Mouse (Mus musculus) heart, embryonic 14.5 days (tissue): ENCODE measurements around the gene Olfr1098. TPM values are rescaled to one million over a fixed set of nuclear protein-coding genes. Genes with fewer than 3 reads are reported as not detected.

Experiments used
- ATAC-seq: fragments of 200-750 bp; cut with Nextera tagmentation; 2 replicates; pipeline ENCODE4 v1.8.0; 2017; ENCODE audit warnings: low read depth, moderate TSS enrichment; ENCODE audit not compliant: insufficient number of reproducible peaks, insufficient read depth, low FRiP score
- H3K27ac ChIP-seq, 2 experiments: fragments of 200-500 bp in 1 of 2; fragments of 300-500 bp in 1 of 2; sonication (generic) in 1 of 2; replicated peaks in 1 of 2; 2 replicates each; pipeline ENCODE4 v1.5.1; 2012 to 2014; ENCODE audit warnings: low read depth in 2 of 2, low read length in 2 of 2, control low read depth in 1 of 2, mild to moderate bottlenecking in 1 of 2, mixed read lengths in 1 of 2; ENCODE audit not compliant: control insufficient read depth in 1 of 2, insufficient read depth in 1 of 2
- H3K27me3 ChIP-seq: fragments of 300-500 bp; sonication (generic); 2 replicates; pipeline ENCODE4 v1.6.1; 2014; ENCODE audit warnings: mild to moderate bottlenecking, low read length, control low read depth; ENCODE audit not compliant: control insufficient read depth, insufficient read depth
- H3K36me3 ChIP-seq: fragments of 300-500 bp; sonication (generic); 2 replicates; pipeline ENCODE4 v1.6.1; 2014; ENCODE audit warnings: mild to moderate bottlenecking, control low read depth, low read length, mixed read lengths; ENCODE audit not compliant: control insufficient read depth, insufficient read depth
- H3K4me1 ChIP-seq, 2 experiments: fragments of 200-500 bp in 1 of 2; fragments of 300-500 bp in 1 of 2; sonication (generic) in 1 of 2; 2 replicates each; pipeline ENCODE4 v1.6.1; 2012 to 2014; ENCODE audit warnings: low read length in 2 of 2, control low read depth in 1 of 2, mixed read lengths in 1 of 2; ENCODE audit not compliant: control insufficient read depth in 2 of 2, insufficient read depth in 2 of 2
- H3K4me2 ChIP-seq: fragments of 300-500 bp; sonication (generic); 2 replicates; pipeline ENCODE4 v1.6.1; 2014; ENCODE audit warnings: mild to moderate bottlenecking, low read length
- H3K4me3 ChIP-seq, 2 experiments: fragments of 200-500 bp in 1 of 2; fragments of 300-500 bp in 1 of 2; sonication (generic) in 1 of 2; 2 replicates each; pipeline ENCODE4 v1.5.1; 2012 to 2014; ENCODE audit warnings: low read length in 2 of 2, mild to moderate bottlenecking in 2 of 2, control low read depth in 1 of 2, low read depth in 1 of 2, moderate library complexity in 1 of 2; ENCODE audit not compliant: control insufficient read depth in 1 of 2, insufficient read depth in 1 of 2
- H3K9ac ChIP-seq: fragments of 300-500 bp; sonication (generic); 2 replicates; pipeline ENCODE4 v1.6.1; 2014; ENCODE audit warnings: mild to moderate bottlenecking, low read length
- H3K9me3 ChIP-seq: fragments of 300-500 bp; sonication (generic); 2 replicates; pipeline ENCODE4 v1.6.1; 2016; ENCODE audit warnings: low read length, control low read depth; ENCODE audit not compliant: control insufficient read depth
- WGBS: fragments of 180-500 bp; shearing (Covaris S2); extraction: QIAGEN DNeasy Blood & Tissue Kit; methylation state at CpG from one replicate; pipeline ENCODE4 v1.1.7; 2014; 5-methylcytosine and 5-hydroxymethylcytosine counted together
- polyA plus RNA-seq: library from polyadenylated mRNA; unstranded; fragments of >200 nt; fragmentation: Nextera tagmentation; extraction: Ambion mirVana; gene quantifications from 2 replicates; pipeline ENCODE4 v1.2.1, GENCODE M21; 2014

The Olfr1098 gene
- not detected in 2 replicates for polyA plus RNA-seq

DNA sequence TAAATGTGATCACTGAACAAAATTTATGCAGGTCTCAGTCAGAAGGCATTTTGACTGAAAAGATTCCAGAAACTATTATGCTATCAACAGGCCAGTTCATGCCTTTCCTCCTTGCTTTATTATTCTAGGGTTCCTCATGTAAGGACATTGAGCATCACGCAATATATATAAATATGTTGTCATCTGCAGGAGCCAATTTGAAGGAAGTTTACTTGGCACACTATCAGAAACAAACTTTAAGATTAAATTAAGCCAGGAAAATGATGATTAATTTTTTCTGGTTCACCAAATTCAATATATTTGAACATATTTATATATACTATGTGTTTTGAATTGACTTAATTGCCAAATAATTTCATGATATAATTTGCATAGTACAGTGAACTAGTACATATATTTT is at the start of gene Olfr1098:
Olfr1098 (minus strand) TSS at position 101 of the 400 bp plus-strand sequence.
- no peaks in the 10 kb centered on the region for H3K36me3 ChIP-seq
- no peaks in the 10 kb centered on the region for H3K4me1 ChIP-seq
- H3K27me3 ChIP-seq = no peaks in the 10 kb centered on the region
- no peak within 1 kb of the TSS for H3K4me3 ChIP-seq
- no peak within 1 kb of the TSS for H3K27ac ChIP-seq
- no peaks in the 10 kb centered on the region for H3K9me3 ChIP-seq
- no peak within 1 kb of the TSS for H3K9ac ChIP-seq
- 84% methylated on average over 1 of the region's 1 CpGs for WGBS
- H3K4me2 ChIP-seq = no peak within 1 kb of the TSS
- no peak for ATAC-seq

DNA sequence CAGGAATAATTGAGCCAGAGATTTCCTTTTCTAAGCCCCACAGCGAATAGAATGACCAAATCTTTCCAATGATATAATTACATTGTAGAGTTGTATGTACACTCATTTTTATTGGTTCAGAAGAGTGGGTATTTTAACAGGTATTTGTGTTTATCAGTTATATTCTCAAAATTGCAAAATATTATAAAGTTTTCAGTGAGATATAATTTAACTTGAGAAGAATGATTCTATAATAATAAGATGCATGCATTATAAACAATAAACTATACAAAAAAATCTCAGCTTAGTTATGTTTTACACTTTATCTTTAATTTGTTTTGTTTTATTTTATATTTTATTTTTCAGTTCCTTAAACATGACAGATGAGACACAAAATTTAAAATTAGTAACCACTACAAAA is 36.2 kb upstream of the Olfr1098 start, which contains the start of gene Olfr1099:
Olfr1099 (minus strand) TSS at position 101 of the 400 bp plus-strand sequence.
- whole genome bisulfite sequencing = 80% methylated on average over 1 of the region's 1 CpGs
- Histone ChIP-seq H3K4me2 (no peak within 1 kb of the TSS), H3K27me3 (no peaks in the 10 kb centered on the region)

GRCm38 (mm10) chr2:86926557-86926956 is 2.2 kb upstream of the Olfr1098 start:
- Histone ChIP-seq H3K4me3 (no peak overlapping the region), H3K27me3 (no peaks in the 10 kb centered on the region), H3K9ac (no peak overlapping the region), H3K27ac (no peak overlapping the region), H3K4me2 (no peak overlapping the region), H3K9me3 (no peaks in the 10 kb centered on the region), H3K4me1 (no peaks in the 10 kb centered on the region), H3K36me3 (no peaks in the 10 kb centered on the region)
- ATAC-seq = no peak

More for the DNA sequence above, 36.2 kb upstream of the Olfr1098 start, which contains the start of gene Olfr1099:
- Histone ChIP-seq H3K36me3 (no peaks in the 10 kb centered on the region), H3K4me3 (no peak within 1 kb of the TSS), H3K9ac (no peak within 1 kb of the TSS), H3K9me3 (no peaks in the 10 kb centered on the region), H3K4me1 (no peaks in the 10 kb centered on the region), H3K27ac (no peak within 1 kb of the TSS)
- ATAC-seq = no peak

- no peaks in the 10 kb centered on the region for H3K9me3 ChIP-seq
- no peak overlapping the region for H3K4me3 ChIP-seq
- no peaks in the 10 kb centered on the region for H3K27me3 ChIP-seq
- H3K4me1 ChIP-seq = no peaks in the 10 kb centered on the region
- H3K9ac ChIP-seq = no peak overlapping the region
- H3K4me2 ChIP-seq = no peak overlapping the region
- no peak for ATAC-seq
- H3K27ac ChIP-seq = no peak overlapping the region
- WGBS = 75% methylated on average over 2 of the region's 2 CpGs
- H3K36me3 ChIP-seq = no peaks in the 10 kb centered on the region
Observed at GRCm38 (mm10) chr2:86905647-86906046, 18.7 kb downstream of the Olfr1098 start.

- Histone ChIP-seq H3K9ac (no peak within 1 kb of the TSS), H3K27ac (no peak within 1 kb of the TSS), H3K4me2 (no peak within 1 kb of the TSS), H3K4me1 (no peaks in the 10 kb centered on the region), H3K9me3 (no peaks in the 10 kb centered on the region), H3K4me3 (no peak within 1 kb of the TSS), H3K27me3 (no peaks in the 10 kb centered on the region), H3K36me3 (no peaks in the 10 kb centered on the region)
- 88% methylated on average over 1 of the region's 1 CpGs for WGBS
- no peak for ATAC-seq
Observed at GRCm38 (mm10) chr2:86892116-86892515, 32.2 kb downstream of the Olfr1098 start, which contains the start of gene Olfr1097. Gene Olfr1097, minus strand, starts transcription at chr2:86892216.

- H3K4me3 ChIP-seq = no peak within 1 kb of the TSS
- WGBS = 60% methylated on average over 1 of the region's 1 CpGs
Observed at GRCm38 (mm10) chr2:86874702-86875101, 49.6 kb downstream of the Olfr1098 start, which contains the start of gene Gm13723. Gene Gm13723, minus strand, starts transcription at chr2:86874802.

More at GRCm38 (mm10) chr2:86874702-86875101, 49.6 kb downstream of the Olfr1098 start, which contains the start of gene Gm13723:
- Histone ChIP-seq H3K27me3 (no peaks in the 10 kb centered on the region), H3K27ac (no peak within 1 kb of the TSS), H3K9ac (no peak within 1 kb of the TSS), H3K9me3 (no peaks in the 10 kb centered on the region), H3K36me3 (no peaks in the 10 kb centered on the region), H3K4me2 (no peak within 1 kb of the TSS), H3K4me1 (no peaks in the 10 kb centered on the region)
- ATAC-seq = no peak

Other genes with a start within 250 kb of the Olfr1098 start
- gene Olfr1086, start 244.5 kb downstream of the Olfr1098 start, polyA plus RNA-seq = not detected in 2 replicates
- not detected in 2 replicates for gene Olfr1087, start 226.2 kb downstream of the Olfr1098 start, polyA plus RNA-seq
- gene Olfr1089, start 190.8 kb downstream of the Olfr1098 start, polyA plus RNA-seq = not detected in 2 replicates
- not detected in 2 replicates for gene Olfr1090, start 165.6 kb downstream of the Olfr1098 start, polyA plus RNA-seq
- gene Olfr1093, start 142.1 kb downstream of the Olfr1098 start, polyA plus RNA-seq = not detected in 2 replicates
- gene Olfr141, start 114.5 kb downstream of the Olfr1098 start, polyA plus RNA-seq = not detected in 2 replicates
- not detected in 2 replicates for gene Olfr1094, start 99.9 kb downstream of the Olfr1098 start, polyA plus RNA-seq
- not detected in 2 replicates for gene Olfr1095, start 72.8 kb downstream of the Olfr1098 start, polyA plus RNA-seq
- not detected in 2 replicates for gene Gm13723, start 49.7 kb downstream of the Olfr1098 start, polyA plus RNA-seq
- not detected in 2 replicates for gene Olfr1097, start 32.3 kb downstream of the Olfr1098 start, polyA plus RNA-seq
- gene Olfr1099, start 36.1 kb upstream of the Olfr1098 start, polyA plus RNA-seq = not detected in 2 replicates
- gene Olfr1100, start 55.4 kb upstream of the Olfr1098 start, polyA plus RNA-seq = not detected in 2 replicates
- not detected in 2 replicates for gene Olfr1101, start 66.7 kb upstream of the Olfr1098 start, polyA plus RNA-seq
- not detected in 2 replicates for gene Olfr1102, start 73.9 kb upstream of the Olfr1098 start, polyA plus RNA-seq
- gene Olfr1104, start 102.5 kb upstream of the Olfr1098 start, polyA plus RNA-seq = not detected in 2 replicates
- not detected in 2 replicates for gene Olfr1105, start 112.0 kb upstream of the Olfr1098 start, polyA plus RNA-seq
- gene Olfr1106, start 127.7 kb upstream of the Olfr1098 start, polyA plus RNA-seq = not detected in 2 replicates
- gene Olfr1107, start 151.3 kb upstream of the Olfr1098 start, polyA plus RNA-seq = not detected in 2 replicates
- gene Olfr1109, start 171.5 kb upstream of the Olfr1098 start, polyA plus RNA-seq = not detected in 2 replicates
- gene Olfr259, start 190.0 kb upstream of the Olfr1098 start, polyA plus RNA-seq = not detected in 2 replicates
- gene Olfr1110, start 215.8 kb upstream of the Olfr1098 start, polyA plus RNA-seq = not detected in 2 replicates
- not detected in 2 replicates for gene Olfr1111, start 228.1 kb upstream of the Olfr1098 start, polyA plus RNA-seq